Mouse (Mus musculus) B cell, adult 67 days (primary cell): ENCODE data around the gene D630039A03Rik. TPM values are rescaled to one million over a fixed set of nuclear protein-coding genes. Genes with fewer than 3 reads are reported as not detected.

Source experiments
- total RNA-seq, 2 experiments: library from RNA; stranded (reverse); gene quantifications; 4 replicates each; pipeline ENCODE4 v1.2.4; 2023

D630039A03Rik gene
- total RNA-seq = not detected

GRCm38 (mm10) chr4:57916201-57916661 is at the start of gene D630039A03Rik:
Gene D630039A03Rik (minus strand): TSS chr4:57916297.

GRCm38 (mm10) chr4:57956029-57956960 is 40.2 kb upstream of the D630039A03Rik start, which contains the start of gene Txn1:
Gene Txn1 (minus strand): TSS chr4:57956411.

Other genes with a start within 250 kb of the D630039A03Rik start
- 10 to 100 TPM; 50.9 to 54.6 TPM for gene Akap2, start 198.6 kb downstream of the D630039A03Rik start, total RNA-seq
- gene Txn1, start 40.1 kb upstream of the D630039A03Rik start, total RNA-seq = 10 to 100 TPM; 51.4 to 60.9 TPM
- not detected for gene Txndc8, start 92.8 kb upstream of the D630039A03Rik start, total RNA-seq